Mouse (Mus musculus) CH12.LX (cell line): ENCODE data around the gene Slc25a23. TPM values are rescaled to one million over a fixed set of nuclear protein-coding genes. Genes with fewer than 3 reads are reported as not detected.

Experiments used
- DNase-seq: peaks from one replicate; pipeline ENCODE4 v3.0.0-alpha.2; 2013; ENCODE audit errors: extremely low read depth
- H3K27ac ChIP-seq: 2 replicates; pipeline ENCODE4 v1.5.1; 2012; ENCODE audit warnings: low read depth, mild to moderate bottlenecking, control low read depth, moderate library complexity; ENCODE audit not compliant: insufficient read depth
- H3K27me3 ChIP-seq: replicated peaks from 2 replicates; pipeline ENCODE3; 2012; ENCODE audit warnings: inconsistent platforms
- H3K36me3 ChIP-seq, 2 experiments: replicated peaks in 1 of 2; 2 replicates each; pipeline versions ENCODE3 to v1.6.1; 2012; ENCODE audit warnings: inconsistent platforms in 1 of 2, low read length in 1 of 2, mild to moderate bottlenecking in 1 of 2, mixed read lengths in 1 of 2, moderate library complexity in 1 of 2; ENCODE audit not compliant: control insufficient read depth in 1 of 2, insufficient read depth in 1 of 2
- H3K4me1 ChIP-seq, 2 experiments: 2 replicates each; pipeline ENCODE4 v1.6.1; 2012; ENCODE audit warnings: inconsistent platforms in 1 of 2, moderate library complexity in 1 of 2; ENCODE audit not compliant: insufficient read depth in 2 of 2, control insufficient read depth in 1 of 2
- H3K4me2 ChIP-seq: 2 replicates; pipeline ENCODE4 v1.6.1; 2012; ENCODE audit warnings: low read depth, mild to moderate bottlenecking, control low read depth; ENCODE audit not compliant: poor library complexity, insufficient read depth, severe bottlenecking
- H3K4me3 ChIP-seq, 3 experiments: fragments of 150-350 bp in 1 of 3; sonication (generic) in 1 of 3; replicated peaks in 1 of 3; 2 replicates each; pipeline versions ENCODE3 to v1.5.1; 2011 to 2012; ENCODE audit warnings: low read depth in 2 of 3, low read length in 2 of 3, mild to moderate bottlenecking in 2 of 3, moderate library complexity in 2 of 3, control low read depth in 1 of 3, improper control_type of control experiment in 1 of 3, inconsistent platforms in 1 of 3, mixed read lengths in 1 of 3; ENCODE audit not compliant: poor library complexity in 1 of 3
- H3K79me2 ChIP-seq: replicated peaks from 2 replicates; pipeline ENCODE4 v1.6.1; 2012; ENCODE audit warnings: mild to moderate bottlenecking, moderate library complexity; ENCODE audit not compliant: control insufficient read depth, poor library complexity, insufficient read depth, severe bottlenecking; ENCODE audit errors: extremely low read depth
- H3K9ac ChIP-seq: 2 replicates; pipeline ENCODE4 v1.6.1; 2012; ENCODE audit warnings: low read depth, mild to moderate bottlenecking, control low read depth, moderate library complexity; ENCODE audit not compliant: insufficient read depth
- H3K9me3 ChIP-seq: replicated peaks from 2 replicates; pipeline ENCODE3; 2012; ENCODE audit warnings: low read length, inconsistent platforms, mixed read lengths
- BHLHE40 ChIP-seq: IDR thresholded peaks from 2 replicates; pipeline ENCODE4 v1.6.1; 2011; ENCODE audit warnings: mild to moderate bottlenecking, low read depth, low read length, improper control_type of control experiment
- CHD1 ChIP-seq: IDR thresholded peaks from 2 replicates; pipeline ENCODE4 v1.6.1; 2012; ENCODE audit warnings: low read depth, low read length, improper control_type of control experiment, inconsistent platforms
- E2F4 ChIP-seq: IDR thresholded peaks from 2 replicates; pipeline ENCODE4 v1.6.1; 2011; ENCODE audit warnings: low read depth, low read length, improper control_type of control experiment; ENCODE audit not compliant: insufficient replicate concordance
- ELF1 ChIP-seq: IDR thresholded peaks from 2 replicates; pipeline ENCODE4 v1.6.1; 2014; ENCODE audit warnings: low read depth, mild to moderate bottlenecking, inconsistent platforms, low read length, improper control_type of control experiment
- IRF4 ChIP-seq: IDR thresholded peaks from 2 replicates; pipeline ENCODE4 v1.6.1; 2014; ENCODE audit warnings: low read depth, mild to moderate bottlenecking, inconsistent platforms, low read length, improper control_type of control experiment
- JUN ChIP-seq: IDR thresholded peaks from 2 replicates; pipeline ENCODE4 v1.6.1; 2011; ENCODE audit warnings: low read depth, mild to moderate bottlenecking, low read length, improper control_type of control experiment, moderate library complexity; ENCODE audit not compliant: insufficient read depth
- KAT2A ChIP-seq: IDR thresholded peaks from 2 replicates; pipeline ENCODE4 v1.6.1; 2012; ENCODE audit warnings: low read length, improper control_type of control experiment, inconsistent platforms; ENCODE audit not compliant: insufficient replicate concordance
- MAZ ChIP-seq: IDR thresholded peaks from 2 replicates; pipeline ENCODE4 v1.6.1; 2012; ENCODE audit warnings: low read depth, mild to moderate bottlenecking, inconsistent platforms, low read length, improper control_type of control experiment, moderate library complexity
- MEF2A ChIP-seq: IDR thresholded peaks from 2 replicates; pipeline ENCODE4 v1.6.1; 2014; ENCODE audit warnings: low read depth, mild to moderate bottlenecking, inconsistent platforms, low read length, improper control_type of control experiment, borderline replicate concordance
- MXI1 ChIP-seq: IDR thresholded peaks from 2 replicates; pipeline ENCODE4 v1.6.1; 2011; ENCODE audit warnings: mild to moderate bottlenecking, low read depth, low read length, improper control_type of control experiment
- NELFE ChIP-seq: IDR thresholded peaks from 2 replicates; pipeline ENCODE4 v1.6.1; 2011; ENCODE audit warnings: low read depth, low read length, improper control_type of control experiment
- NRF1 ChIP-seq: IDR thresholded peaks from 2 replicates; pipeline ENCODE4 v1.6.1; 2014; ENCODE audit warnings: low read depth, mild to moderate bottlenecking, inconsistent platforms, low read length, improper control_type of control experiment, moderate library complexity
- PAX5 ChIP-seq: IDR thresholded peaks from 2 replicates; pipeline ENCODE4 v1.6.1; 2012; ENCODE audit warnings: low read length, inconsistent platforms, mixed read lengths
- POLR2A ChIP-seq: IDR thresholded peaks from 2 replicates; pipeline ENCODE4 v1.6.1; 2011; ENCODE audit warnings: low read depth, mild to moderate bottlenecking, improper control_type of control experiment, low read length
- RCOR1 ChIP-seq: conservative IDR thresholded peaks from 2 replicates; pipeline ENCODE4 v1.6.1; 2012; ENCODE audit warnings: low read depth, mild to moderate bottlenecking, inconsistent platforms, low read length, improper control_type of control experiment
- TBP ChIP-seq: conservative IDR thresholded peaks from 2 replicates; pipeline ENCODE4 v1.6.1; 2011; ENCODE audit warnings: low read depth, low read length, improper control_type of control experiment
- TCF12 ChIP-seq: IDR thresholded peaks from 2 replicates; pipeline ENCODE4 v1.6.1; 2014; ENCODE audit warnings: low read depth, mild to moderate bottlenecking, inconsistent platforms, low read length, improper control_type of control experiment
- UBTF ChIP-seq: IDR thresholded peaks from 2 replicates; pipeline ENCODE4 v1.6.1; 2012; ENCODE audit warnings: low read depth, mild to moderate bottlenecking, inconsistent platforms, low read length, improper control_type of control experiment, moderate library complexity
- USF1 ChIP-seq: IDR thresholded peaks from 2 replicates; pipeline ENCODE4 v1.6.1; 2014; ENCODE audit warnings: low read depth, mild to moderate bottlenecking, inconsistent platforms, low read length, improper control_type of control experiment
- ZMIZ1 ChIP-seq: IDR thresholded peaks from 2 replicates; pipeline ENCODE4 v1.6.1; 2012; ENCODE audit warnings: low read depth, mild to moderate bottlenecking, inconsistent platforms, low read length, improper control_type of control experiment
- ZNF384 ChIP-seq: IDR thresholded peaks from 2 replicates; pipeline ENCODE4 v1.6.1; 2012; ENCODE audit warnings: low read depth, low read length, improper control_type of control experiment, inconsistent platforms
- dilution Hi-C: fragments of 300-500 bp; cut with MboI; formaldehyde crosslinking; loops from 2 replicates; pipeline ENCODE4 v1.14.3; 2020; ENCODE audit warnings: low sequenced_read_pairs; ENCODE audit not compliant: extremely low pct_unique_long_range_greater_than_20kb, extremely low pct_ligation_motif_present
- in situ Hi-C: fragments of 300-500 bp; cut with MboI; formaldehyde crosslinking; loops from 3 replicates; pipeline ENCODE4 v1.14.3; 2019; ENCODE audit warnings: low sequenced_read_pairs, low pct_ligation_motif_present, low pct_unique_long_range_greater_than_20kb, mixed read lengths
- polyA plus RNA-seq: library from polyadenylated mRNA; unstranded; fragments of >175 nt; gene quantifications from 2 replicates; pipeline ENCODE4 v1.2.1, GENCODE M21; 2012; ENCODE audit warnings: low read depth; ENCODE audit not compliant: insufficient read length
- total RNA-seq, 2 experiments: library from RNA; depleted of rRNA; stranded (reverse); fragments of 300-350 nt in 1 of 2; fragments of >200 nt in 1 of 2; gene quantifications; 2 replicates each; pipeline ENCODE4 v1.2.3; 2012 to 2014

The Slc25a23 gene
- total and polyA plus RNA-seq, 3 experiments = 2.2 to 13.8 (median 6.9) TPM

DNA sequence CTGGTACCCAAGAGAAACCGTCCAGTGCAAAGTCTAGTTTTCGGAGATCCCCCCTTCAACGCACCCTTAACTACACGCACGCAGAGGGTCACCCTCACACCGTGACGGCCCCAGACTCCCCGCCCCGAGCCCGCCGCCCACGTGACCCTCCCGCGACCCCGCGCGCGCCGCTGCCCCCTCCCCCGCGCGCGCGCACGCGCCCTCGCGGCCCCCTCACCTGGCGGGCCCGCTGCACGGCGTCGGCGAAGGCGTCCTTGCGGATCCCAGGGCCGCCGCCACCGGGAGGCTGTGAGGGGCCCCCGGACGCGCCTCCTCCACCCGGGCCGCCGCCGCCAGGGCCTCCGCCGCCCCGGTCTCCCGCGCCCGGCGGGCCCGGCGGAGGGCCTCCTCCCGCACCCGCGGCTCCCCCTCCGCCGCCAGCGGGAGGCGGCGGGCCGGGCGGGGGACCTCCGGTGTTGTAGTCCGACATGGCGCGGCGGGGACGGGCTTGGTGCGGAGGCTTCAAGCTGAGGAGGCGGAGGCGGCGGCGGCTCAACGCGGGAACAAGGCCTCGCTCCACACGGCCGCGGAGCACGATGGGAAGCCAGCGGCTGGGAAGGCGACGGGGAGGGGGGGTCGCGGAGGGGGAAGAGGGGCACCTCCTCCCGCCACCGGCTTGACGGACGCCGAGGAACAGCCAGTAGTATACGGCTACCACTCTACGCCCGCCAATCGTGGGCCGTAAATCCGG lies 28.6 kb downstream of the Slc25a23 start, which contains the start of gene Khsrp:
Gene Khsrp, minus strand, starts transcription at position 592 of the 730 bp plus-strand sequence.
- peak within 1 kb of the TSS; percentile 82 to 95 (median 83) for H3K4me3 ChIP-seq
- H3K9ac ChIP-seq = peak within 1 kb of the TSS; percentile 100
- TF ChIP-seq BHLHE40 (0 out of 2 replicates have a peak, but pooled peaks have one; percentile 22), ZNF384 (no peak), NRF1 (peak; percentile 76), TCF12 (peak; percentile 52; the same call in 1 of the 2 replicates), MEF2A (no peak), MAZ (peak; percentile 82), IRF4 (peak; percentile 23; the same call in 1 of the 2 replicates), PAX5 (no peak), MXI1 (peak; percentile 26), ZMIZ1 (peak; percentile 51; the same call in 1 of the 2 replicates), NELFE (peak; percentile 60; the same call in 1 of the 2 replicates), UBTF (0 out of 2 replicates have a peak, but pooled peaks have one; percentile 43), TBP (no peak), ELF1 (peak; percentile 31; the same call in 1 of the 2 replicates), USF1 (peak; percentile 81), E2F4 (no peak), POLR2A (peak; percentile 73)
- in situ Hi-C loops = no loop called here
- no peak for DNase-seq
- peak within 1 kb of the TSS; percentile 99 for H3K4me2 ChIP-seq
- H3K36me3 ChIP-seq = peaks cover 26 to 32% of the 10 kb centered on the region in 2 experiments
- H3K27me3 ChIP-seq = no peaks in the 10 kb centered on the region
- dilution Hi-C loops = no loop called here
- H3K4me1 ChIP-seq = peaks cover 7 to 34% of the 10 kb centered on the region in 2 experiments; a peak in 3 of 4 replicates
- peak within 1 kb of the TSS; percentile 31 for H3K27ac ChIP-seq
- H3K9me3 ChIP-seq = no peaks in the 10 kb centered on the region
- peaks cover 47% of the 10 kb centered on the region for H3K79me2 ChIP-seq

DNA sequence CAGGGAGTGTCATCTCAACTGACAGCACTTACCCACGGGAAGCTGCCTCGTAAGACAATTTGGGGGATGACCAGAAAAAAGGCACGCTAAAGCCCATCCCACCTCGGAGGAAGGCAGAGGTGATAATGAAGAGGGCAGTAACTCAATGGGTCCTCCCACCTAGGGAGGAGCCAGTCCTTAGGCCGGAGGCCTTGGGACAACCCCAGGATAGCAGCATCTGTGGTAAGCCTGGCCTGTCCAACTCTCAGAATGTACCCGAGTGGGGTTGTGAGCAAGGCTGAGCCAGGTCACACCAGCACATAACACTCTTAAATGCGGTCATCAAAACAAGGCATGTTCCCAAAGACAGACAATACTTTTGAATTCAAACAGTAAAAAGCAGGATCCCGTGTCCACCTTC lies 30.0 kb downstream of the Slc25a23 start:
- dilution Hi-C loops = no loop called here
- peaks cover 40 to 46% of the 10 kb centered on the region in 2 experiments for H3K36me3 ChIP-seq
- H3K4me1 ChIP-seq = peaks cover 7 to 27% of the 10 kb centered on the region in 2 experiments; a peak in 3 of 4 replicates
- TF ChIP-seq CHD1 = no peak
- TF ChIP-seq RCOR1 = no peak
- TF ChIP-seq JUN = no peak
- TF ChIP-seq MAZ = no peak
- TF ChIP-seq POLR2A = 0 out of 2 replicates have a peak, but pooled peaks have one; percentile 25
- TF ChIP-seq KAT2A = no peak
- no peak for TF ChIP-seq E2F4
- 0 out of 2 replicates have a peak, but pooled peaks have one; percentile 18 for TF ChIP-seq TBP
- no peak for TF ChIP-seq USF1
- H3K27me3 ChIP-seq = no peaks in the 10 kb centered on the region
- H3K9ac ChIP-seq = peak overlapping the region; percentile 100
- no peak overlapping the region for H3K27ac ChIP-seq
- in situ Hi-C loops = no loop called here
- peak overlapping the region; percentile 82 to 95 (median 83) for H3K4me3 ChIP-seq
- peaks cover 47% of the 10 kb centered on the region for H3K79me2 ChIP-seq
- peak overlapping the region; percentile 99 for H3K4me2 ChIP-seq
- peak; percentile 62 for DNase-seq
- no peaks in the 10 kb centered on the region for H3K9me3 ChIP-seq
